Mouse (Mus musculus) liver, embryonic 14.5 days (tissue): ENCODE results near the gene Sepsecs. TPM values are rescaled to one million over a fixed set of nuclear protein-coding genes. Genes with fewer than 3 reads are reported as not detected.

Experiments
- ATAC-seq: fragments of 200-750 bp; cut with Nextera tagmentation; 2 replicates; pipeline ENCODE4 v1.8.0; 2017; ENCODE audit warnings: moderate number of reproducible peaks, mild to moderate bottlenecking, moderate library complexity; ENCODE audit not compliant: insufficient read depth
- DNase-seq, 3 experiments: peaks; one replicate each; pipeline ENCODE4 v3.0.0-alpha.2; 2012 to 2013; ENCODE audit warnings: low read depth in 3 of 3, low spot score in 3 of 3
- H3K27ac ChIP-seq: fragments of 300-500 bp; sonication (generic); 2 replicates; pipeline ENCODE4 v1.5.1; 2014; ENCODE audit warnings: moderate library complexity, mild to moderate bottlenecking, control low read depth, inconsistent platforms
- H3K27me3 ChIP-seq: fragments of 300-500 bp; sonication (generic); 2 replicates; pipeline ENCODE4 v1.6.1; 2014; ENCODE audit warnings: mild to moderate bottlenecking, low read length, moderate library complexity; ENCODE audit not compliant: control insufficient read depth, insufficient read depth
- H3K36me3 ChIP-seq: fragments of 300-500 bp; sonication (generic); replicated peaks from 2 replicates; pipeline ENCODE4 v1.6.1; 2014; ENCODE audit warnings: low read depth; ENCODE audit not compliant: control insufficient read depth, insufficient read depth
- H3K4me1 ChIP-seq, 2 experiments: fragments of 200-500 bp in 1 of 2; fragments of 300-500 bp in 1 of 2; sonication (generic) in 1 of 2; replicated peaks; 2 replicates each; pipeline ENCODE4 v1.6.1; 2012 to 2014; ENCODE audit warnings: antibody characterized with exemption in 1 of 2, inconsistent platforms in 1 of 2, low read length in 1 of 2; ENCODE audit not compliant: control insufficient read depth in 2 of 2, insufficient read depth in 2 of 2
- H3K4me2 ChIP-seq: fragments of 300-500 bp; sonication (generic); 2 replicates; pipeline ENCODE4 v1.6.1; 2014; ENCODE audit warnings: low read depth, mild to moderate bottlenecking, control low read depth, moderate library complexity
- H3K4me3 ChIP-seq, 2 experiments: fragments of 200-500 bp in 1 of 2; fragments of 300-500 bp in 1 of 2; sonication (generic) in 1 of 2; 2 replicates each; pipeline ENCODE4 v1.5.1; 2012 to 2014; ENCODE audit warnings: low read depth in 2 of 2, low read length in 2 of 2, mild to moderate bottlenecking in 2 of 2, control low read depth in 1 of 2, inconsistent platforms in 1 of 2, moderate library complexity in 1 of 2; ENCODE audit not compliant: insufficient read depth in 1 of 2
- H3K9ac ChIP-seq: fragments of 300-500 bp; sonication (generic); replicated peaks from 2 replicates; pipeline ENCODE4 v1.6.1; 2014; ENCODE audit warnings: mild to moderate bottlenecking, control low read depth, moderate library complexity
- H3K9me3 ChIP-seq: fragments of 300-500 bp; sonication (generic); 2 replicates; pipeline ENCODE4 v1.6.1; 2016; ENCODE audit warnings: low read length, mixed read lengths; ENCODE audit not compliant: control insufficient read depth
- CTCF ChIP-seq: IDR thresholded peaks from 2 replicates; pipeline ENCODE4 v1.5.1; 2016; ENCODE audit warnings: antibody characterized with exemption, low read depth, control low read depth
- EP300 ChIP-seq: IDR thresholded peaks from 2 replicates; pipeline ENCODE4 v1.6.1; 2016; ENCODE audit warnings: antibody characterized with exemption, low read depth
- whole genome bisulfite sequencing: fragments of 180-500 bp; shearing (Covaris S2); extraction: QIAGEN DNeasy Blood & Tissue Kit; methylation state at CpG from one replicate; pipeline ENCODE4 v1.1.7; 2014; ENCODE audit not compliant: insufficient replicate concordance; 5-methylcytosine and 5-hydroxymethylcytosine counted together
- polyA plus RNA-seq, 2 experiments: library from polyadenylated mRNA; depleted of rRNA in 1 of 2; stranded (reverse) in 1 of 2; unstranded in 1 of 2; fragments of >200 nt; fragmentation: Nextera tagmentation in 1 of 2; extraction: Ambion mirVana in 1 of 2; gene quantifications; 2 replicates each; pipeline versions ENCODE4 v1.2.1 to v1.2.3; 2012 to 2014

The Sepsecs gene
- polyA plus RNA-seq, 2 experiments, result 6.0 to 6.4 TPM

DNA sequence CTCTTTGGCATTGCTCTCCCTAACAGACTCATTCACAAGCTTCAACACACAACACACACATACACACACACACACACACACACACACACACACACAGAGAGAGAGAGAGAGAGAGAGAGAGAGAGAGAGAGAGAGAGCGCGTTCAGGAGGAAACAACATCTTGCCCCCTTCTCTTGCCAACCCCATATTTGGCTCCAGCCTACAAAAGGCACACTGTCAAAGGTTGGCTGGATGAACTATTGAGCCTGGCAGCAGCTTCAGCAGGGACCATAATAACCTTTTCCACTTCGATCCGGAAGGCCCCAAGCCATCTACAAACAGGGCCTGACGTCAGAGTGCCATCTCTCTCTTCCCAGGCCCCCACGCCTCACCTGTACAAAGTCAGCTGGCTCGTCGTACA, 56.7 kb downstream of the Sepsecs start:
- no peak overlapping the region for H3K9ac ChIP-seq
- peaks cover under 1% of the 10 kb centered on the region; the same call in 1 of the 2 replicates for H3K27me3 ChIP-seq
- no peak for DNase-seq
- H3K27ac ChIP-seq, result no peak overlapping the region
- no peak for ATAC-seq
- no peak overlapping the region for H3K4me2 ChIP-seq
- 0 out of 4 replicates have a peak, but pooled peaks cover 0 to 2% of the 10 kb centered on the region in 2 experiments for H3K4me1 ChIP-seq
- 62% methylated on average over 6 of the region's 8 CpGs for WGBS
- no peak overlapping the region for H3K4me3 ChIP-seq
- no peaks in the 10 kb centered on the region for H3K9me3 ChIP-seq
- no peak for TF ChIP-seq EP300
- H3K36me3 ChIP-seq, result no peaks in the 10 kb centered on the region

DNA sequence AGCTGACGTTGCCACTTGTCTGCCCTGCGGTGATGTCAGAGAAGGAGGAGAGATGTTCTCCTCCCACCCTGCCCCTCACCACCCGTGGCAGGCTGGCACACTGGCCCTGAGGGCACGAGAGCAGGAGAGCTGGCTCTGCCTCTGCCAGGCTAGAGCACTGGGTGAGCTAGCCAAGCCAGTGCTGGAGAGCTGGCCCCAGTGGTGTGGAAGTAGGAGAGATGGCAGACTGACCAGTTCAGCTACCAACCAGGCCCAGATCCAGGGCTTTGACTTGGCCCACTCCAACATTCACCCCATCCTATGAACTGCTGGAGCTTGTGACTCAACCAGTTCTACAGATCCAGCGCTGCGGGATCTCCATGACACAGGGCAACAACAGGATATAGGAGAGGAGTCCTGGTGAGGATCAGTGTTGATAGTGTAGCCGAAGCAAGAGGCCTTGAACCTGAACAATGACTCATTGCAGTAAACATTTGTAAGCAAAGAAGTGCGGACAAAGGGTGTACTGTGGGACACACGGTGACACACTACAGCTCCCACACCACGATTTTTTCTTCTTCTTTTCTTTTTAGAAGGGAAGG, 58.1 kb downstream of the Sepsecs start:
- H3K36me3 ChIP-seq, result no peaks in the 10 kb centered on the region
- ATAC-seq, result no peak
- no peak overlapping the region for H3K4me2 ChIP-seq
- WGBS, result 53% methylated on average over 10 of the region's 10 CpGs
- 0 out of 4 replicates have a peak, but pooled peaks cover 0 to 2% of the 10 kb centered on the region in 2 experiments for H3K4me1 ChIP-seq
- H3K9me3 ChIP-seq, result no peaks in the 10 kb centered on the region
- TF ChIP-seq CTCF, result no peak
- DNase-seq, result no peak
- H3K27me3 ChIP-seq, result no peaks in the 10 kb centered on the region
- H3K27ac ChIP-seq, result no peak overlapping the region
- H3K4me3 ChIP-seq, result no peak overlapping the region
- H3K9ac ChIP-seq, result no peak overlapping the region

GRCm38 (mm10) chr5:52610306-52610705, 59.2 kb downstream of the Sepsecs start:
- ATAC-seq, result no peak
- Histone ChIP-seq H3K9me3 (no peaks in the 10 kb centered on the region), H3K9ac (no peak overlapping the region), H3K27me3 (no peaks in the 10 kb centered on the region), H3K4me3 (no peak overlapping the region), H3K4me1 (0 out of 4 replicates have a peak, but pooled peaks cover 0 to 2% of the 10 kb centered on the region in 2 experiments), H3K4me2 (no peak overlapping the region), H3K36me3 (no peaks in the 10 kb centered on the region), H3K27ac (no peak overlapping the region)
- TF ChIP-seq CTCF, result no peak
- no peak for TF ChIP-seq EP300
- DNase-seq, result no peak
- 54% methylated on average over 4 of the region's 4 CpGs for WGBS

DNA sequence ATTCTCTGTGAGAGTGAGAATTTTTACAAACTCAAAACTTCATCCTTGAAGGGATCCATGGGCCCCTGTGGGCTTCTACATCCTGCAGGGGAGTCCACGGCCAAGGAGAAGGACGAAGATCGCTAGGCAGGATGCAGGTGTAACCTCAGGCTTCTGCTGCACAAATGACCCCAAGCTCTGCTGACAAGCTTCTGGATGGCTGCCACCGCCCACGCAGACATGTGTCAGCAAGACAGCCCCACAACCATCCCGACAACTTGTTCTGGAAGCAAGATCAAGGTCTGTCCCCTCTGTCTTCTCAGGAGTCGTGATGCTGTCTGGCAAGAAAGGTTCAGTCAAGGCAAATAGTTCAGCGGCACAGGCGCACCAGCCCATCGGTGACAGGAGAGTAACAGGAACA, 59.8 kb downstream of the Sepsecs start:
- no peaks in the 10 kb centered on the region for H3K27me3 ChIP-seq
- H3K4me2 ChIP-seq, result no peak overlapping the region
- TF ChIP-seq CTCF, result no peak
- no peak for TF ChIP-seq EP300
- H3K36me3 ChIP-seq, result no peaks in the 10 kb centered on the region
- no peak for DNase-seq
- no peak for ATAC-seq
- 60% methylated on average over 10 of the region's 10 CpGs for WGBS
- no peaks in the 10 kb centered on the region for H3K9me3 ChIP-seq
- H3K27ac ChIP-seq, result no peak overlapping the region
- no peak overlapping the region for H3K9ac ChIP-seq
- H3K4me1 ChIP-seq, result 0 out of 4 replicates have a peak, but pooled peaks cover 0 to 2% of the 10 kb centered on the region in 2 experiments
- H3K4me3 ChIP-seq, result no peak overlapping the region

- no peak for ATAC-seq
These were observed 64.9 kb downstream of the Sepsecs start for GRCm38 (mm10) chr5:52604582-52605041.

More at GRCm38 (mm10) chr5:52604582-52605041, 64.9 kb downstream of the Sepsecs start:
- WGBS, result 53% methylated on average over 6 of the region's 6 CpGs
- no peak overlapping the region for H3K9ac ChIP-seq
- H3K9me3 ChIP-seq, result no peaks in the 10 kb centered on the region
- H3K27ac ChIP-seq, result no peak overlapping the region
- no peak overlapping the region for H3K4me3 ChIP-seq
- no peak for DNase-seq
- H3K36me3 ChIP-seq, result no peaks in the 10 kb centered on the region
- H3K27me3 ChIP-seq, result no peaks in the 10 kb centered on the region
- H3K4me2 ChIP-seq, result no peak overlapping the region
- TF ChIP-seq EP300 (no peak), CTCF (no peak)
- H3K4me1 ChIP-seq, result no peaks in the 10 kb centered on the region
